Mouse (Mus musculus) stomach, postnatal 0 days (tissue): ENCODE results near the gene Mybpc2.

ENCODE experiments used
- CTCF ChIP-seq: IDR thresholded peaks from 2 replicates; pipeline ENCODE4 v1.5.1; 2016; ENCODE audit warnings: antibody characterized with exemption, low read depth, mild to moderate bottlenecking, moderate library complexity
- EP300 ChIP-seq: optimal IDR thresholded peaks from 2 replicates; pipeline ENCODE3; 2016; ENCODE audit warnings: antibody characterized with exemption

- TF ChIP-seq EP300 (no peak), CTCF (no peak)
These were observed 40.3 kb downstream of the Mybpc2 start for GRCm38 (mm10) chr7:44484109-44484508.
